Mouse (Mus musculus) spleen, postnatal 36 days (tissue): Measurements from ENCODE around the gene Plrg1.

ENCODE experiments used
- DNase-seq, 2 experiments: peaks; one replicate each; pipeline ENCODE4 v3.0.0; 2022; ENCODE audit warnings: low spot score in 2 of 2, mixed read lengths in 1 of 2

The Plrg1 gene

GRCm38 (mm10) chr3:83052102-83052501, 3.2 kb upstream of the Plrg1 start:
- DNase-seq: no peak

- no peak for DNase-seq
These were observed 2.2 kb upstream of the Plrg1 start for GRCm38 (mm10) chr3:83053126-83053525.

GRCm38 (mm10) chr3:83053758-83054157, 1.6 kb upstream of the Plrg1 start:
- peak in 1 of 2 experiments; percentile 9 for DNase-seq

DNA sequence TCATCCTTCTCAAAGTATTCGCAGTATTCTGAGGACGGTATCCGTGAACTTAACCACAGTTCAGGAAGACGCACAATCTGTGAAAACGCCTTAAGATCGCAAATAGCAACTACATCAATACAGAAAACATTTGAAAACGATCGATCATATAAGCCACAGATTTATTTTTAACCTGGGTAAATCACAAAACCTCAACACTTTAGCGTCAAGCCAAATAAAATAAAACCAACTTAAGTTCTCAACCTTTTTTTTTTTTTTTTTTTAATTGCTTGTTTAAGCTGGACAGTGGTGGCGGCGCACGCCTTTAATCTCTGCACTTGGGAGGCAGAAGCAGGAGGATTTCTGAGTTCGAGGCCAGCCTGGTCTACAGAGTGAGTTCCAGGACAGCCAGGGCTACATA, 563 bp upstream of the Plrg1 start:
- no peak for DNase-seq

DNA sequence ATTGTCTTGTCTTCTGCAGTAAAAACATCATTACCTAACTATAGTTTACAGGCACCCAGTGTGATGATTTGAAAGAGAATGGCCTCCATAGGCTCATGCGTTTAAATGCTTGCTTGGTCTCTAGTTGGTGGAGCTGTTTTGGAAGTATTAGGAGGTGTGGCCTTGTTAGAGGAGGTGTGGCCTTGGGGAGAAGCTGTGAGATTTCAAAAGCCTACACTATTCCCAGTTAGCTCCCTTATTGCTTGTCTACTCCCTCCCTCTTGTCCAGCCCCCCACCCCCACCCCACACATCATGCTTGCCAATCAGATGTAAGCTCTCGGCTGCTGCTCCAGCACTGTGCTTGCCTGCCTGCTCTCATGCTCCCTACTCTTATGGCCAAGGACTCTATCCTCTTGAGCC, 1.7 kb downstream of the Plrg1 start:
- no peak for DNase-seq

DNA sequence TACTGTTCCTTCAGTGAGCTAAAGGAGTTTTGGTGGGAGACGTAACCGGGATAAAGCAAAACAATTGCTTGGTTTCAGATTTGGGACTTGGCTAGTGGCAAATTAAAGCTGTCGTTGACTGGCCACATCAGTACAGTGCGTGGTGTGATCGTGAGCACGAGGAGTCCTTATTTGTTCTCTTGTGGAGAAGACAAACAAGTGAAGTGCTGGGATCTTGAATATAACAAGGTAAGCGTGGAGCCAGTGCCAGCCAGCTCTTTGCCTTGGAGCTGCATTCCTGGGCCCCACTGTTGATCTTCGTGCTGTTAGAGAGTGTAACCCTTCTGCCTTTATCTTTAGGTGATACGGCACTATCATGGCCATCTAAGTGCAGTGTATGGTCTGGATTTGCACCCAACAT, 12.6 kb downstream of the Plrg1 start:
- DNase-seq: no peak

DNA sequence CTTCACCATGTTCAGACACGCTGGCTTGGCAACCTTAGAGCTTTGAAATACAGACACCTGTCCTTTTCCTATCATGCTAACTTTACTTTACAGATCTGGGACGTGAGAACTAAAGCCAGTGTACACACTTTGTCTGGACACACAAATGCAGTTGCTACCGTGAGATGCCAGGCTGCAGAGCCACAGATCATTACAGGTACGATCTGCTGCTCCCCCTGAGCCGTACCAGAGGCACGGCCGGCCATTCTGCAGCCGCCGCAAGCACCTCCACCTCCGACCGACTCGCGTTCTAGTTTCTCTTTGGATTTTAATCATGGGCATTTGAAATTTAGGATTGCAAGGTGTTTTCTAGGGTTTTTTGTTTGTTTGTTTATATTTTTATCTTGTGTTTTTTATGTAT, 13.5 kb downstream of the Plrg1 start:
- no peak for DNase-seq

GRCm38 (mm10) chr3:83070231-83070630, 14.9 kb downstream of the Plrg1 start:
- DNase-seq: no peak

DNA sequence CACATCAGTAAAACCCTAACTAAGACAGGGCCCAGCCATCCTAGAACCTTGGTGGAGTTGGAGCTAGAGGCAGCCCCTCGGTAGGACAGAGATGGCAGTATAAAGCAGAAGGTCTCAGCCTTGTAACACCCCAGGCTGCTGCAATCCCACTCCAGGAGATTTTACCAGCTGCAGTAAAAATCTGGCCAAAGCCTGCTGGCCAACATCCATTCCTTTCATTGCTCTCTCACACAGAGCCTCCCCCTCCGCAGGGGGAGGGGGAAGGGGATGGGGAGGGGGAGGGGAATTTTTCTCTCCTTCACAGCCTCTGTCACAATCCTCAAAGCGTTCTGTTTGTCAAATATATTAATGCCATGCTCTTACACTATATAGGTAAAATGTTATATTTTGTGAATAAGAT, 21.2 kb downstream of the Plrg1 start:
- no peak for DNase-seq

GRCm38 (mm10) chr3:83080567-83081055, 25.3 kb downstream of the Plrg1 start:
- peak; percentile 33 to 46 for DNase-seq

- DNase-seq: no peak
These were observed 42.3 kb downstream of the Plrg1 start for GRCm38 (mm10) chr3:83097586-83097985.

- DNase-seq: no peak
These were observed 43.3 kb downstream of the Plrg1 start for GRCm38 (mm10) chr3:83098546-83099034.

DNA sequence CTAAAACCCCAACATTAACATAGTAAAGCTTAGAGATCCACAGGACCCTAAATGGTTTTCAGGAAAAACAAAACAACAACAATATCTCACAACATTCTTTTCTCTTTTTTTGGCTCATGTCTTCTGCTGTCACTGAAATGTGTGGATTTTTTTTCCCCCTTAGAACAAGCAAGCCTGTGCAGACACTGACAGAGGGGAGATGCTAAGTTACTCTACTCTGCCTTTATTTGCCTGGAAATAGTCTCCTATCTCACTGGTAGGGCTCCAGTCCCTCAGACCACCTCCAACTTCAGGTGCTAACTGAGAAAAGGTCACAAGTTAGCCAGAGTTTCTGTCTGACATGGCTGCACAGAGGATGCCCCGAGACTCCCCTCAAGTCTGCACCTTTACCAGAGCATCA, 43.8 kb downstream of the Plrg1 start:
- no peak for DNase-seq

DNA sequence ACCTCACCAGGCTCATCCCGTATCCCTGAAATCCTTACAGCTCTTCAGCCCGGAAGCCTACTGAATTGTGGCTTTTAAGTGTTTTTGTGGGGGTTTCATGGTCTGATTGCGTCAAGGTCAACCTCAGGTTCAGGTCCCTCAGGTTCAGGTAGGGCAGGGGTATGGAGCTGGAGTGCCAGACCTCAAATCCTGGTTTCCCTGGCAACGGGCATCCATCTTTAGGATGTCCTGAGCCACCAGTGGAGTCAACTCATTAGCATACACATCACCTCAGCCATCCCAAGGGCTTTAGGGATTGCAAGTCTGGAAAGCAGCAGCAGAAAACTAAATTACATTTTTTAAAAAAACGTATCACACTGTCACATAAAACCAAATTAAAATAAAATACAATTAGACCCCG, 44.3 kb downstream of the Plrg1 start:
- DNase-seq: no peak

- no peak for DNase-seq
These were observed 47.0 kb downstream of the Plrg1 start for GRCm38 (mm10) chr3:83102286-83102685.

DNA sequence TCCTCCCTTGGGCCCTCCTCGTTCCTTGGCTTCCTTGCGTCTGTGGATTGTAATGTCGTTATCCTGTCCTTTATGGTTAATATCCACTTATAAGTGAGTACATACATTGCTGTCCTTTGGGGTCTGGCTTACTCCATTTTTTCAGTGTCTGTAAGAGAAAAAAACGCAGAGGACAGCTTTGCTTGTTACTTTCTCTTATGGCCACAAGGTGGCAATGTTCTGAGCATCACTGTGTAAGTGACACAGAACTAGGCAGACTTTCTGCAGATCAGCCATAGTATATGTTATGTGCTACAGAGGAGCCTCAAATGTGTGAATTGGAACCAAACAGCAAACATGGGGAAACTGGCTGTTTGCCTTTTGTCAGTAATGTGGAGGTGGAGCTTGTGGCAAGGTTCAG, 54.8 kb downstream of the Plrg1 start:
- no peak for DNase-seq

- DNase-seq: no peak
These were observed 56.4 kb downstream of the Plrg1 start for GRCm38 (mm10) chr3:83111485-83112261.

- DNase-seq: no peak
These were observed 57.5 kb downstream of the Plrg1 start for GRCm38 (mm10) chr3:83112869-83113268.

GRCm38 (mm10) chr3:83114946-83115345, 59.6 kb downstream of the Plrg1 start:
- no peak for DNase-seq

GRCm38 (mm10) chr3:83117592-83117991, 62.3 kb downstream of the Plrg1 start:
- DNase-seq: no peak
